ENCODE assay signal across 22 mouse cellular contexts in genomic region chr6:39476617-39477016, GRCm38 (mm10).
"Had no signal": no experiment of that assay in that cellular context is flagged by ENCODE, and none has a peak within 500 bp of the region (broad histone marks: within the 10 kb centered on the region; RNA-seq: fewer than 3 reads in every experiment).

No protein-coding gene starts in this region.

- H3K4me2 ChIP-seq: limb, embryonic 13.5 days; liver, embryonic 12.5 days; liver, embryonic 15.5 days; midbrain, embryonic 11.5 days; neural tube, embryonic 12.5 days had no signal

- H3K9ac ChIP-seq: limb, embryonic 13.5 days; liver, embryonic 12.5 days; liver, embryonic 15.5 days; neural tube, embryonic 12.5 days had no signal

- H3K36me3 ChIP-seq: liver, embryonic 15.5 days had no signal

- DNase-seq: kidney, adult 18-20 months; kidney, adult 9 months; kidney, postnatal 14 days; kidney, postnatal 4 days; liver; midbrain, embryonic 14.5 days; retina, postnatal 1 day; right cerebral cortex, postnatal 25 days; spleen, adult 18-20 months; thymus, adult 2 months; thymus, postnatal 14 days; thymus, postnatal 4 days had no signal

- H3K4me3 ChIP-seq: limb, embryonic 10.5 days; limb, embryonic 13.5 days; liver, embryonic 12.5 days; liver, embryonic 15.5 days; neural tube, embryonic 12.5 days had no signal

- H3K4me1 ChIP-seq: liver, embryonic 12.5 days; liver, embryonic 15.5 days; neural tube, embryonic 12.5 days had no signal

- H3K9me3 ChIP-seq: limb, embryonic 10.5 days; limb, embryonic 13.5 days; liver, embryonic 12.5 days; liver, embryonic 15.5 days; neural tube, embryonic 12.5 days had no signal

- ATAC-seq: hindbrain, postnatal 0 days; inflammation-experienced regulatory T-cells, adult 6 months; intestine, embryonic 16.5 days; liver, embryonic 12.5 days had no signal

- H3K27ac ChIP-seq: hindbrain, postnatal 0 days; limb, embryonic 10.5 days; limb, embryonic 13.5 days; liver, embryonic 12.5 days; liver, embryonic 15.5 days; macrophage; neural tube, embryonic 12.5 days had no signal

- H3K27me3 ChIP-seq: limb, embryonic 13.5 days; liver, embryonic 12.5 days; liver, embryonic 15.5 days; neural tube, embryonic 12.5 days had no signal
